Mouse (Mus musculus): ENCODE data around the gene Slc22a3. TPM values are rescaled to one million over a fixed set of nuclear protein-coding genes. Genes with fewer than 3 reads are reported as not detected.

The Slc22a3 gene
- polyA plus RNA-seq, 1 experiment from 2014 or later = 4.1 TPM

GRCm38 (mm10) chr17:12422143-12422542 lies 85.4 kb downstream of the Slc22a3 start:
- WGBS = 67% methylated on average over 1 of the region's 1 CpGs
- peaks cover 3% of the 10 kb centered on the region for H3K4me1 ChIP-seq (replicated peaks; ENCODE audit: control insufficient read depth, insufficient read depth, low read length)
- H3K9ac ChIP-seq (ENCODE audit: low read depth, low read length) = no peak overlapping the region
- H3K4me3 ChIP-seq (ENCODE audit: low read depth, low read length) = no peak overlapping the region
- H3K36me3 ChIP-seq (ENCODE audit: control insufficient read depth, insufficient read depth, low read length) = no peaks in the 10 kb centered on the region
- no peak for ATAC-seq (replicated peaks; ENCODE audit: low FRiP score)
- H3K27ac ChIP-seq (ENCODE audit: low read depth, low read length) = no peak overlapping the region
- H3K9me3 ChIP-seq (ENCODE audit: control insufficient read depth, low read length) = no peaks in the 10 kb centered on the region
- no peak for DNase-seq (ENCODE audit: low spot score)
- no peak overlapping the region for H3K4me2 ChIP-seq
- H3K27me3 ChIP-seq (replicated peaks; ENCODE audit: control insufficient read depth, insufficient read depth, low read length) = no peaks in the 10 kb centered on the region

- no peaks in the 10 kb centered on the region for H3K9me3 ChIP-seq (ENCODE audit: control insufficient read depth, low read length)
- DNase-seq (ENCODE audit: low spot score) = no peak
These were observed 86.5 kb downstream of the Slc22a3 start for GRCm38 (mm10) chr17:12420886-12421574.

GRCm38 (mm10) chr17:12419491-12420079 lies 87.9 kb downstream of the Slc22a3 start:
- Histone ChIP-seq H3K27me3 (replicated peaks; ENCODE audit: control insufficient read depth, insufficient read depth, low read length) (no peaks in the 10 kb centered on the region), H3K9me3 (ENCODE audit: control insufficient read depth, low read length) (no peaks in the 10 kb centered on the region), H3K4me2 (no peak overlapping the region), H3K4me1 (replicated peaks; ENCODE audit: control insufficient read depth, insufficient read depth, low read length) (no peaks in the 10 kb centered on the region), H3K9ac (ENCODE audit: low read depth, low read length) (no peak overlapping the region), H3K4me3 (ENCODE audit: low read depth, low read length) (no peak overlapping the region), H3K27ac (ENCODE audit: low read depth, low read length) (no peak overlapping the region), H3K36me3 (ENCODE audit: control insufficient read depth, insufficient read depth, low read length) (no peaks in the 10 kb centered on the region)
- ATAC-seq (replicated peaks; ENCODE audit: low FRiP score) (no peak), DNase-seq (ENCODE audit: low spot score) (no peak)
- WGBS = 79% methylated on average over 19 of the region's 19 CpGs

More at GRCm38 (mm10) chr17:12420886-12421574, 86.5 kb downstream of the Slc22a3 start:
- no peak for ATAC-seq (replicated peaks; ENCODE audit: low FRiP score)
- 71% methylated on average over 16 of the region's 16 CpGs for WGBS
- H3K4me3 ChIP-seq (ENCODE audit: low read depth, low read length) = no peak overlapping the region
- H3K27me3 ChIP-seq (replicated peaks; ENCODE audit: control insufficient read depth, insufficient read depth, low read length) = no peaks in the 10 kb centered on the region
- H3K9ac ChIP-seq (ENCODE audit: low read depth, low read length) = no peak overlapping the region
- H3K4me2 ChIP-seq = no peak overlapping the region
- H3K27ac ChIP-seq (ENCODE audit: low read depth, low read length) = no peak overlapping the region
- H3K4me1 ChIP-seq (replicated peaks; ENCODE audit: control insufficient read depth, insufficient read depth, low read length) = no peaks in the 10 kb centered on the region
- no peaks in the 10 kb centered on the region for H3K36me3 ChIP-seq (ENCODE audit: control insufficient read depth, insufficient read depth, low read length)

- Histone ChIP-seq H3K4me3 (ENCODE audit: low read depth, low read length) (no peak overlapping the region), H3K36me3 (ENCODE audit: control insufficient read depth, insufficient read depth, low read length) (no peaks in the 10 kb centered on the region), H3K4me2 (no peak overlapping the region), H3K27ac (ENCODE audit: low read depth, low read length) (no peak overlapping the region), H3K9me3 (ENCODE audit: control insufficient read depth, low read length) (no peaks in the 10 kb centered on the region), H3K9ac (ENCODE audit: low read depth, low read length) (no peak overlapping the region), H3K27me3 (replicated peaks; ENCODE audit: control insufficient read depth, insufficient read depth, low read length) (no peaks in the 10 kb centered on the region), H3K4me1 (replicated peaks; ENCODE audit: control insufficient read depth, insufficient read depth, low read length) (no peaks in the 10 kb centered on the region)
- ATAC-seq (replicated peaks; ENCODE audit: low FRiP score) (0 out of 2 replicates have a peak, but pooled peaks have one; percentile 39), DNase-seq (ENCODE audit: low spot score) (peak; percentile 70)
- WGBS = 44% methylated on average over 6 of the region's 6 CpGs
These were observed 91.1 kb downstream of the Slc22a3 start for GRCm38 (mm10) chr17:12416250-12416895.

GRCm38 (mm10) chr17:12415741-12416140 lies 91.8 kb downstream of the Slc22a3 start:
- no peaks in the 10 kb centered on the region for H3K4me1 ChIP-seq (replicated peaks; ENCODE audit: control insufficient read depth, insufficient read depth, low read length)
- no peaks in the 10 kb centered on the region for H3K9me3 ChIP-seq (ENCODE audit: control insufficient read depth, low read length)
- no peaks in the 10 kb centered on the region for H3K36me3 ChIP-seq (ENCODE audit: control insufficient read depth, insufficient read depth, low read length)
- no peak overlapping the region for H3K4me3 ChIP-seq (ENCODE audit: low read depth, low read length)
- no peak overlapping the region for H3K4me2 ChIP-seq
- 62% methylated on average over 5 of the region's 5 CpGs for WGBS
- ATAC-seq (replicated peaks; ENCODE audit: low FRiP score) (no peak), DNase-seq (ENCODE audit: low spot score) (no peak)
- H3K9ac ChIP-seq (ENCODE audit: low read depth, low read length) = no peak overlapping the region
- 0 out of 2 replicates have a peak, but pooled peaks cover 2% of the 10 kb centered on the region for H3K27me3 ChIP-seq (replicated peaks; ENCODE audit: control insufficient read depth, insufficient read depth, low read length)
- H3K27ac ChIP-seq (ENCODE audit: low read depth, low read length) = no peak overlapping the region

GRCm38 (mm10) chr17:12415031-12415735 lies 92.3 kb downstream of the Slc22a3 start:
- Histone ChIP-seq H3K4me3 (ENCODE audit: low read depth, low read length) (no peak overlapping the region), H3K36me3 (ENCODE audit: control insufficient read depth, insufficient read depth, low read length) (no peaks in the 10 kb centered on the region), H3K9me3 (ENCODE audit: control insufficient read depth, low read length) (no peaks in the 10 kb centered on the region), H3K27me3 (replicated peaks; ENCODE audit: control insufficient read depth, insufficient read depth, low read length) (0 out of 2 replicates have a peak, but pooled peaks cover 2% of the 10 kb centered on the region), H3K9ac (ENCODE audit: low read depth, low read length) (no peak overlapping the region), H3K4me1 (replicated peaks; ENCODE audit: control insufficient read depth, insufficient read depth, low read length) (no peaks in the 10 kb centered on the region), H3K4me2 (no peak overlapping the region), H3K27ac (ENCODE audit: low read depth, low read length) (0 out of 2 replicates have a peak overlapping the region, but pooled peaks have one; percentile 33)
- WGBS = 44% methylated on average over 15 of the region's 15 CpGs
- DNase-seq (ENCODE audit: low spot score) = no peak
- peak; percentile 39; the same call in 1 of the 2 replicates for ATAC-seq (replicated peaks; ENCODE audit: low FRiP score)

- no peak for ATAC-seq (replicated peaks; ENCODE audit: low FRiP score)
- 67% methylated on average over 3 of the region's 3 CpGs for WGBS
These were observed 94.6 kb downstream of the Slc22a3 start for GRCm38 (mm10) chr17:12412891-12413237.

GRCm38 (mm10) chr17:12412181-12412890 lies 95.2 kb downstream of the Slc22a3 start:
- no peak overlapping the region for H3K4me2 ChIP-seq
- H3K36me3 ChIP-seq (ENCODE audit: control insufficient read depth, insufficient read depth, low read length) = no peaks in the 10 kb centered on the region
- no peak overlapping the region for H3K4me3 ChIP-seq (ENCODE audit: low read depth, low read length)
- H3K9ac ChIP-seq (ENCODE audit: low read depth, low read length) = no peak overlapping the region
- 66% methylated on average over 10 of the region's 10 CpGs for WGBS
- H3K27me3 ChIP-seq (replicated peaks; ENCODE audit: control insufficient read depth, insufficient read depth, low read length) = 0 out of 2 replicates have a peak, but pooled peaks cover 2% of the 10 kb centered on the region
- DNase-seq (ENCODE audit: low spot score) (no peak), ATAC-seq (replicated peaks; ENCODE audit: low FRiP score) (no peak)
- H3K9me3 ChIP-seq (ENCODE audit: control insufficient read depth, low read length) = no peaks in the 10 kb centered on the region
- H3K27ac ChIP-seq (ENCODE audit: low read depth, low read length) = no peak overlapping the region
- H3K4me1 ChIP-seq (replicated peaks; ENCODE audit: control insufficient read depth, insufficient read depth, low read length) = no peaks in the 10 kb centered on the region

More at GRCm38 (mm10) chr17:12412891-12413237, 94.6 kb downstream of the Slc22a3 start:
- Histone ChIP-seq H3K27me3 (replicated peaks; ENCODE audit: control insufficient read depth, insufficient read depth, low read length) (0 out of 2 replicates have a peak, but pooled peaks cover 2% of the 10 kb centered on the region), H3K4me3 (ENCODE audit: low read depth, low read length) (no peak overlapping the region), H3K4me1 (replicated peaks; ENCODE audit: control insufficient read depth, insufficient read depth, low read length) (no peaks in the 10 kb centered on the region), H3K4me2 (no peak overlapping the region), H3K36me3 (ENCODE audit: control insufficient read depth, insufficient read depth, low read length) (no peaks in the 10 kb centered on the region), H3K27ac (ENCODE audit: low read depth, low read length) (no peak overlapping the region), H3K9me3 (ENCODE audit: control insufficient read depth, low read length) (no peaks in the 10 kb centered on the region), H3K9ac (ENCODE audit: low read depth, low read length) (no peak overlapping the region)
- DNase-seq (ENCODE audit: low spot score) = no peak
